Mouse (Mus musculus): ENCODE data around the gene Sqstm1. TPM values are rescaled to one million over a fixed set of nuclear protein-coding genes. Genes with fewer than 3 reads are reported as not detected.
A peak's percentile ranks its signal among the peaks of the same experiment; 100 is the strongest.

Sqstm1 gene
- total RNA-seq (2012; rRNA removed) (311 and 456 TPM in 2 replicates), total RNA-seq (2014; rRNA removed) (198 and 202 TPM in 2 replicates), polyA plus RNA-seq (2012; ENCODE audit: insufficient read length, low read depth) (579 and 599 TPM in 2 replicates)

GRCm38 (mm10) chr11:50210505-50211151 is at the start of gene Sqstm1, which contains the start of gene Mgat4b:
TSS of gene Sqstm1 (minus strand) at chr11:50210827.
TSS of gene Mgat4b (plus strand) at chr11:50210890.
- peaks cover 32 to 38% of the 10 kb centered on the region in 2 experiments for H3K36me3 ChIP-seq (replicated peaks in 1 of 2; ENCODE audit: control insufficient read depth in 1 of 2, insufficient read depth in 1 of 2, low read length in 1 of 2)
- dilution Hi-C loops (cut with MboI; ENCODE audit: extremely low pct_ligation_motif_present, extremely low pct_unique_long_range_greater_than_20kb, low sequenced_read_pairs), result no loop called here
- in situ Hi-C loops (cut with MboI; ENCODE audit: low pct_ligation_motif_present, low pct_unique_long_range_greater_than_20kb, low sequenced_read_pairs), result loop anchor here (5.0 kb wide), 1 partner anchor 33 kb away; no protein-coding TSS in a partner anchor
- H3K27ac ChIP-seq (ENCODE audit: insufficient read depth, low read depth), result peak within 1 kb of the TSS; percentile 94
- TF ChIP-seq SMC3 (IDR thresholded peaks at IDR 0.05; ENCODE audit: low read depth, low read length) (no peak), E2F4 (IDR thresholded peaks at IDR 0.05; ENCODE audit: insufficient replicate concordance, low read depth, low read length) (no peak), NELFE (IDR thresholded peaks at IDR 0.05; ENCODE audit: low read depth, low read length) (peak; percentile 99), IRF4 (IDR thresholded peaks at IDR 0.05; ENCODE audit: low read depth, low read length) (no peak; the same call in 1 of the 2 replicates), TCF12 (IDR thresholded peaks at IDR 0.05; ENCODE audit: low read depth, low read length) (peak; percentile 69), POLR2AphosphoS2 (IDR thresholded peaks at IDR 0.05; ENCODE audit: low read depth, low read length) (peak; percentile 88; the same call in 1 of the 2 replicates), ETS1 (conservative IDR thresholded peaks at IDR 0.05; ENCODE audit: low read depth, low read length) (peak; percentile 43; the same call in 1 of the 2 replicates), TBP (conservative IDR thresholded peaks at IDR 0.05; ENCODE audit: low read depth, low read length) (peak; percentile 97), MAFK (IDR thresholded peaks at IDR 0.05; ENCODE audit: insufficient replicate concordance, low read length) (peak; percentile 94), MEF2A (IDR thresholded peaks at IDR 0.05; ENCODE audit: borderline replicate concordance, low read depth, low read length) (0 out of 2 replicates have a peak, but pooled peaks have one; percentile 39), POLR2A (IDR thresholded peaks at IDR 0.05; ENCODE audit: low read depth, low read length) (peak; percentile 98), USF2 (conservative IDR thresholded peaks at IDR 0.05; ENCODE audit: low read depth, low read length) (no peak), BHLHE40 (IDR thresholded peaks at IDR 0.05; ENCODE audit: low read depth, low read length) (peak; percentile 10; the same call in 1 of the 2 replicates), MAZ (IDR thresholded peaks at IDR 0.05; ENCODE audit: low read depth, low read length) (peak; percentile 63; the same call in 1 of the 2 replicates), ZMIZ1 (IDR thresholded peaks at IDR 0.05; ENCODE audit: low read depth, low read length) (peak; percentile 97), CHD1 (IDR thresholded peaks at IDR 0.05; ENCODE audit: low read depth, low read length) (0 out of 2 replicates have a peak, but pooled peaks have one; percentile 33), MAX (IDR thresholded peaks at IDR 0.05; ENCODE audit: low read length) (peak; percentile 44; the same call in 1 of the 2 replicates)
- peak within 1 kb of the TSS; percentile 98 for H3K9ac ChIP-seq (ENCODE audit: insufficient read depth, low read depth)
- H3K4me2 ChIP-seq (ENCODE audit: insufficient read depth, low read depth, poor library complexity, severe bottlenecking), result peak within 1 kb of the TSS; percentile 79
- H3K79me2 ChIP-seq (replicated peaks; ENCODE audit: control insufficient read depth, extremely low read depth, insufficient read depth, poor library complexity, severe bottlenecking), result peaks cover 47% of the 10 kb centered on the region
- H3K27me3 ChIP-seq (replicated peaks), result no peaks in the 10 kb centered on the region
- H3K9me3 ChIP-seq (replicated peaks; ENCODE audit: low read length), result no peaks in the 10 kb centered on the region
- DNase-seq (ENCODE audit: extremely low read depth), result peak; percentile 82
- H3K4me1 ChIP-seq (ENCODE audit: control insufficient read depth in 1 of 2, insufficient read depth in 2 of 2), result peaks cover 25 to 72% of the 10 kb centered on the region in 2 experiments
- peak within 1 kb of the TSS; percentile 74 to 97 (median 89) for H3K4me3 ChIP-seq (replicated peaks in 1 of 3; ENCODE audit: low read depth in 2 of 3, low read length in 2 of 3, poor library complexity in 1 of 3)

DNA sequence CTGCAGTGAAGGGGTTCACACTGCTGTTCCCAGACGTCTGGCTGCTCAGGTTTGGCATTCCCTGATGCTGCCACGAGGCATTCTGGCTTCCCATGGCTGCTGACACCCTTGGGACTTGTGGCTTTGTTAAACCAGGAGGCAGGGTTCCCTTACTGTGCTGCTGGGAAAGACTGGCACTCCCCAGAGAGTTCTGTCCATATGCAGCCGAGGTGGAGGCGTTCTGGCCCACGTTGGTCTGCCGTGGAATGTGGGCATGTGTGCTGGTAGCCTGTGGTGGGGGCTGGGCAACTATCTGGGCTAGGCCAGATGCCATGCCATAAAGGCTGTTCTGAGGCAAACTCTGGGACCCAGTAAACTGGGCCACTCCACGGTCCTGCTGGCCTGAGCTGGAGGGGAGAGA is 47.7 kb upstream of the Sqstm1 start:
- H3K4me1 ChIP-seq (ENCODE audit: control insufficient read depth in 1 of 2, insufficient read depth in 2 of 2), result no peaks in the 10 kb centered on the region
- TF ChIP-seq ZC3H11A (IDR thresholded peaks at IDR 0.05; ENCODE audit: low read depth, low read length) (no peak), USF2 (conservative IDR thresholded peaks at IDR 0.05; ENCODE audit: low read depth, low read length) (no peak), SIN3A (IDR thresholded peaks at IDR 0.05; ENCODE audit: low read length) (no peak), MAX (IDR thresholded peaks at IDR 0.05; ENCODE audit: low read length) (no peak), RCOR1 (conservative IDR thresholded peaks at IDR 0.05; ENCODE audit: low read depth, low read length) (no peak), ZMIZ1 (IDR thresholded peaks at IDR 0.05; ENCODE audit: low read depth, low read length) (no peak), ELF1 (IDR thresholded peaks at IDR 0.05; ENCODE audit: low read depth, low read length) (no peak), TCF12 (IDR thresholded peaks at IDR 0.05; ENCODE audit: low read depth, low read length) (no peak), CHD1 (IDR thresholded peaks at IDR 0.05; ENCODE audit: low read depth, low read length) (no peak), ETS1 (conservative IDR thresholded peaks at IDR 0.05; ENCODE audit: low read depth, low read length) (no peak), CTCF (conservative IDR thresholded peaks at IDR 0.05 in 1 of 2, IDR thresholded peaks at IDR 0.05 in 1 of 2; ENCODE audit: low read depth in 2 of 2, low read length in 2 of 2) (no peak)
- H3K27ac ChIP-seq (ENCODE audit: insufficient read depth, low read depth), result no peak overlapping the region
- H3K9me3 ChIP-seq (replicated peaks; ENCODE audit: low read length), result no peaks in the 10 kb centered on the region
- H3K27me3 ChIP-seq (replicated peaks), result no peaks in the 10 kb centered on the region
- H3K4me3 ChIP-seq (replicated peaks in 1 of 3; ENCODE audit: low read depth in 2 of 3, low read length in 2 of 3, poor library complexity in 1 of 3), result no peak overlapping the region
- in situ Hi-C loops (cut with MboI; ENCODE audit: low pct_ligation_motif_present, low pct_unique_long_range_greater_than_20kb, low sequenced_read_pairs) (no loop called here), dilution Hi-C loops (cut with MboI; ENCODE audit: extremely low pct_ligation_motif_present, extremely low pct_unique_long_range_greater_than_20kb, low sequenced_read_pairs) (no loop called here)
- H3K9ac ChIP-seq (ENCODE audit: insufficient read depth, low read depth), result no peak overlapping the region
- no peaks in the 10 kb centered on the region for H3K79me2 ChIP-seq (replicated peaks; ENCODE audit: control insufficient read depth, extremely low read depth, insufficient read depth, poor library complexity, severe bottlenecking)
- no peak for DNase-seq (ENCODE audit: extremely low read depth)
- no peak overlapping the region for H3K4me2 ChIP-seq (ENCODE audit: insufficient read depth, low read depth, poor library complexity, severe bottlenecking)
- peaks cover 66 to 83% of the 10 kb centered on the region in 2 experiments for H3K36me3 ChIP-seq (replicated peaks in 1 of 2; ENCODE audit: control insufficient read depth in 1 of 2, insufficient read depth in 1 of 2, low read length in 1 of 2)
